Mouse (Mus musculus) liver, adult 2 months (tissue): Measurements from ENCODE around the gene Ldlrad3. TPM values are rescaled to one million over a fixed set of nuclear protein-coding genes. Genes with fewer than 3 reads are reported as not detected.

ENCODE experiments used
- DNase-seq: peaks from one replicate; pipeline ENCODE4 v3.0.0-alpha.2; 2011; ENCODE audit warnings: low read depth, low spot score; ENCODE audit errors: extremely low read depth
- H3K27ac ChIP-seq: fragments of 200-500 bp; replicated peaks from 2 replicates; pipeline ENCODE4 v1.5.1; 2012; ENCODE audit warnings: low read depth, mild to moderate bottlenecking, control low read depth, inconsistent platforms, low read length; ENCODE audit not compliant: insufficient read depth
- H3K27me3 ChIP-seq: fragments of 200-500 bp; 2 replicates; pipeline ENCODE4 v1.6.1; 2012; ENCODE audit warnings: mild to moderate bottlenecking, moderate library complexity, low read length, inconsistent platforms; ENCODE audit not compliant: control insufficient read depth, insufficient read depth
- H3K36me3 ChIP-seq: fragments of 200-500 bp; 2 replicates; pipeline ENCODE4 v1.6.1; 2012; ENCODE audit warnings: low read length, inconsistent platforms; ENCODE audit not compliant: control insufficient read depth, insufficient read depth
- H3K4me1 ChIP-seq: fragments of 200-500 bp; 2 replicates; pipeline ENCODE4 v1.6.1; 2011; ENCODE audit warnings: low read length; ENCODE audit not compliant: control insufficient read depth, insufficient read depth
- H3K4me3 ChIP-seq: fragments of 200-500 bp; 2 replicates; pipeline ENCODE4 v1.5.1; 2011; ENCODE audit warnings: low read depth, mild to moderate bottlenecking, control low read depth, low read length, moderate library complexity; ENCODE audit not compliant: insufficient read depth
- H3K79me2 ChIP-seq: fragments of 200-500 bp; 2 replicates; pipeline ENCODE4 v1.6.1; 2012; ENCODE audit warnings: inconsistent platforms, mild to moderate bottlenecking, low read length, moderate library complexity; ENCODE audit not compliant: control insufficient read depth, insufficient read depth
- H3K9ac ChIP-seq: fragments of 200-500 bp; 2 replicates; pipeline ENCODE4 v1.6.1; 2012; ENCODE audit warnings: low read depth, mild to moderate bottlenecking, control low read depth, inconsistent platforms, low read length
- CTCF ChIP-seq: fragments of 200-500 bp; IDR thresholded peaks from 2 replicates; pipeline ENCODE4 v1.5.1; 2011; ENCODE audit warnings: low read depth, low read length, control low read depth
- POLR2A ChIP-seq: fragments of 200-500 bp; IDR thresholded peaks from 2 replicates; pipeline ENCODE4 v1.6.1; 2011; ENCODE audit warnings: low read length, control low read depth; ENCODE audit not compliant: insufficient read depth; ENCODE audit errors: extremely low read depth
- WGBS: fragments of 180-500 bp; shearing (Covaris S2); methylation state at CpG from one replicate; pipeline ENCODE4 v1.1.7; 2018; 5-methylcytosine and 5-hydroxymethylcytosine counted together
- polyA plus RNA-seq: library from polyadenylated mRNA; depleted of rRNA; stranded (reverse); fragments of >200 nt; gene quantifications from 2 replicates; pipeline ENCODE4 v1.2.3, GENCODE M21; 2012
- total RNA-seq: library from RNA; depleted of rRNA; stranded (reverse); fragments of >200 nt; gene quantifications from 2 replicates; pipeline ENCODE4 v1.2.3, GENCODE M21; 2014

Ldlrad3 gene
- total and polyA plus RNA-seq, 2 experiments = 2.8 to 4.5 TPM

DNA sequence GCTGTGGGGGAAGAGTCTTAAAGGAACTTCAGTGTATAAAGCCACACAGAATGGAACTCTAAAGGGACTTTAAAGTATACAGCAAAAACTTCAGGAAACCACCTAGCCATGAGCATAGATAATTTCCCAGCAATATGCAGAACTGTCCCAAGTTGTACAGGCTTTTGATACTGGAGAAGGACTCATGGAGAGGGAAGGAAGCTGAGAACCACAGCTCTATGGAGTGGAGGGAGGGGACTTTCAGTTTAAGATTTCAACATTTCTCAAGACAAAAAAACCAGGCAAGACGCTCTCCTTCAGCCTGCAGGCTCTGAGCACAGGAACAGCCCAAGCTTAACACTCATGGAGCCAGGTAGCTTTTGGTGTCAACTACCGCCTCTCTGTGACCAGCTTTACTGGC, 4.7 kb downstream of the Ldlrad3 start:
- peaks cover 2% of the 10 kb centered on the region; the same call in 1 of the 2 replicates for H3K4me1 ChIP-seq
- H3K4me3 ChIP-seq = no peak overlapping the region
- H3K9ac ChIP-seq = no peak overlapping the region
- H3K27me3 ChIP-seq = no peaks in the 10 kb centered on the region
- H3K79me2 ChIP-seq = peaks cover 10% of the 10 kb centered on the region; the same call in 1 of the 2 replicates
- no peak overlapping the region for H3K27ac ChIP-seq
- no peak for DNase-seq
- H3K36me3 ChIP-seq = no peaks in the 10 kb centered on the region
- WGBS = 88% methylated on average over 2 of the region's 2 CpGs
- TF ChIP-seq CTCF = no peak
- no peak for TF ChIP-seq POLR2A

DNA sequence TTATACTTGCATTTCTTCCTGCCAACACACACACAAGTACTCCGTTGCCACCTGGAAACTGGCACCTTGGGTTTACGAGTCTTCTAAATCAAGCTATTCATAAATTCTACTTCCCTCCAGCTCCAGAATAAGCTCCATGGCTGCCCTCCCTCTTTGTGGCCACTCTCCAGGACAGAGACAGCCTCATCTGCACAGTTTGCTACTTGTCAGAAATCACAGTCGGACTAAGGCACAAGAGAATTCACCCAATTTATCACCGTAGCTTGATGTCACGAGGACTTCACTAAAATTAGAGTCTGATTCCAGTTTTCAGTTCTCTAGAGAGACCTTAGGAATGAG, 9.8 kb downstream of the Ldlrad3 start:
- peaks cover 8% of the 10 kb centered on the region; the same call in 1 of the 2 replicates for H3K79me2 ChIP-seq
- WGBS = 90% methylated on average over 5 of the region's 5 CpGs
- DNase-seq = no peak
- no peaks in the 10 kb centered on the region for H3K27me3 ChIP-seq
- no peaks in the 10 kb centered on the region for H3K36me3 ChIP-seq
- H3K27ac ChIP-seq = no peak overlapping the region
- TF ChIP-seq POLR2A (no peak), CTCF (no peak)
- no peaks in the 10 kb centered on the region for H3K4me1 ChIP-seq
- H3K9ac ChIP-seq = no peak overlapping the region
- no peak overlapping the region for H3K4me3 ChIP-seq

DNA sequence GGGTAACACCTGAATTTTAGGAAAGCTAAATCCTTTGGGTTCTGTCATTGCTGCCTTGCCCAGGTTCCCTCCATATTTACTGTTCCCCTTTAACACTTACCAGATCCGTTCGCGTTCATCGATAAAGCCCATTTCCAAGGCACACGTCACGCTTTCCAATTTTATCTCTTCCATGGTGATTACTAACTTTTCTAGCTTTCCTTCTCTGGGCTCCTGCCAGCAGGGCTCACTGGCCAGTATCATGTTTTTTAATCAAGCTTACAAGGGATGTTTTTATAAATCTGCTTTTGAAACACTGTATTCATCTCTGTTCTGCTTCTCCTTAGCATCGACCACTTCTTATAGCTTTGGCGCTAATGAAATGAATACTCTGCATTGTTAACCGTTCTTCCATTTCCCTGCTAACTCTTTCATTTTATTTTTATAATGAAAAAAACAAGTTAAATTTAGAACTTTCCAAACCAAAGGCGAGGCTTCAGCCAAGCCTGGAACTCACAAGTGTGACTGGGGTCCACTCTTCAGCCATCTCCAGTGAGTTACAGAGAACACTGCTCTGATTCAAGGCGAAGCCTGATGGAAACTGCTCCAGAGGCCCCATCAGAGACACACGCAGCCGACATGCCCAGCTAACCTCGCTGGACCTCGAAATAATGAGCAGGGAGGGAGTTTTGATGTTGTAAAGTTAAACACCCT, 10.3 kb downstream of the Ldlrad3 start:
- 93% methylated on average over 15 of the region's 15 CpGs for WGBS
- H3K79me2 ChIP-seq = peaks cover 5% of the 10 kb centered on the region; the same call in 1 of the 2 replicates
- DNase-seq = no peak

DNA sequence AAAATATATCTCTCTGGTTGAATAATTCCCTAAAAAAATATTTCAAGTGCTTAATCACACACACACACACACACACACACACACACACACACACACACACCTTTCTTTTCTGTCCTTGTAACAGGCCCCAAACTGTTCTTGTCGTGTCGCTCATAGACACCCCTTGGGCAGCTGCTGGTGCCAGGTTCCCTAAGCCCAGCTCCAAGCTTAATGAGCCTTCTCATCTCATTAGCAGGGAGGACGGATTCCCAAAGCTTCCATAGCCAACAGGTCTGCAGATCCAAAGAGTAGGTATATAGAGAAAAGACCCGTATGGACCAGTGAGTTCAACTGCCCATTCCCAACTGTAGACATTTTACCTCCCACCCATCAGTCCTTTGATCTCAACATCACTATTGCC, 13.7 kb downstream of the Ldlrad3 start:
- Histone ChIP-seq H3K79me2 (no peaks in the 10 kb centered on the region; the same call in 1 of the 2 replicates), H3K27ac (no peak overlapping the region), H3K27me3 (no peaks in the 10 kb centered on the region), H3K4me1 (no peaks in the 10 kb centered on the region), H3K36me3 (no peaks in the 10 kb centered on the region), H3K4me3 (no peak overlapping the region), H3K9ac (no peak overlapping the region)
- WGBS = 95% methylated on average over 4 of the region's 4 CpGs
- no peak for TF ChIP-seq CTCF
- TF ChIP-seq POLR2A = no peak
- DNase-seq = no peak

More for the DNA sequence above, 10.3 kb downstream of the Ldlrad3 start:
- no peak overlapping the region for H3K4me3 ChIP-seq
- no peaks in the 10 kb centered on the region for H3K27me3 ChIP-seq
- TF ChIP-seq POLR2A = no peak
- no peak for TF ChIP-seq CTCF
- H3K27ac ChIP-seq = no peak overlapping the region
- H3K36me3 ChIP-seq = no peaks in the 10 kb centered on the region
- H3K4me1 ChIP-seq = no peaks in the 10 kb centered on the region
- no peak overlapping the region for H3K9ac ChIP-seq

DNA sequence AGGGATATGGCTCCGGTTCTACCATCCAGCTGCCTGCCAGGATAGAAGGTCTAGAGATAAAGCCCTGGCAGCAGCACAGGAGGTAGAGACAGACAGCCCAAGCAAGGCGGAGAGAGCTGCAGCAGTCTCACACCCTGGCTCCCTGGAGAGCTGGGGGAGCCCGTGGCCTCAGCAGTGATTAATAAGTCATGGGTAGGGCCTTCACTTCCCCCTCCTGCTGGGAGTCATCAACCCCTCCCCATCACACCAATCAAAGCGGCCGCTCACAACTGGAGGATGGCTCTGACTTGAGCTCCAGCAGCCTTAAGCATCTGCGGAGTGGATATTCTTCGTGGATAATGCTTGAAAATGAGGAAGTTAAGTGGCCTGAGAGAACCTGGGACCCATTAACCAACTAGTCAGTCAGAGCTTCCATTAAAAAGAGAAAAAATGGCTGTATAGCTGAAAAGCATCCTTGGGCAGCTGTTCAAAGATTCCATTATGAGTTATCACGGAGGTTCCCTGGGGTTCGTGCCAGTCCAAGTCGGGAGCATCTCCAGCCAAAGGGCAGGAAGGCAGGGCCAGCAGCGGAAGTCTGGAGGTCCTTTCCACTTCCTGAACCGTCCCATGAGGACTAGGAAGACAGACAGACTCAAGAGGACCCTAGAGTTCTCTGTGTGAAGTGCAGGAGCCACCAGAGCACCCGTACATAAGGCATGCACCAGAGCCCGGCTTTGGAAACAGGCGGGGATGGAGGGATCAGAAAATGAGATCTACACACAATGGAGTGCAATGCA, 19.4 kb downstream of the Ldlrad3 start:
- H3K4me3 ChIP-seq = no peak overlapping the region
- H3K9ac ChIP-seq = no peak overlapping the region
- H3K4me1 ChIP-seq = no peaks in the 10 kb centered on the region
- peaks cover 3% of the 10 kb centered on the region; the same call in 1 of the 2 replicates for H3K79me2 ChIP-seq
- H3K36me3 ChIP-seq = no peaks in the 10 kb centered on the region
- H3K27ac ChIP-seq = no peak overlapping the region
- no peaks in the 10 kb centered on the region for H3K27me3 ChIP-seq
- 71% methylated on average over 15 of the region's 15 CpGs for WGBS
- TF ChIP-seq CTCF = no peak
- TF ChIP-seq POLR2A = no peak
- DNase-seq = no peak

DNA sequence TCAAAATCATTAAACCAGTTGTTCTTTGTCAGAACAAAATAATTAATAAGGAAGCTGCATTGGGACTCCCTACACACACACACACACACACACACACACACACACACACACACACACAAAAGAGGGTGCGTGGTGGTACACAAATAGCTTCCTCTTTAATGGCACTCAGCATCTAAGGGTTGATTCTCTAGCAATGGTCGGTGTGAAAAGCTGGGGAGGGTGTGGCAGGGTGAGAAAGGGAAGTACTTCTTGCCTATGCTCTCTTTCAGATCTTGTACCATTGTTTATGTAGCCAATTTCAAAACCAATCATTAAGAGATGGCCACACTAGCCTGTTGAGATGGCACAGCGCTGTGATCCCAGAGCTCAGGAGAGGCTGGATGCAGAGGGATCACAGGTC, 23.1 kb downstream of the Ldlrad3 start:
- Histone ChIP-seq H3K4me3 (no peak overlapping the region), H3K36me3 (no peaks in the 10 kb centered on the region), H3K27me3 (no peaks in the 10 kb centered on the region), H3K4me1 (no peaks in the 10 kb centered on the region), H3K9ac (no peak overlapping the region), H3K27ac (no peak overlapping the region), H3K79me2 (peaks cover 3% of the 10 kb centered on the region; the same call in 1 of the 2 replicates)
- no peak for TF ChIP-seq POLR2A
- TF ChIP-seq CTCF = no peak
- WGBS = 88% methylated on average over 3 of the region's 3 CpGs
- no peak for DNase-seq
